Mouse (Mus musculus) heart, adult 10 weeks (tissue): ENCODE measurements around the gene Neu3. TPM values are rescaled to one million over a fixed set of nuclear protein-coding genes. Genes with fewer than 3 reads are reported as not detected.

Experiments
- polyA plus RNA-seq: library from polyadenylated mRNA; stranded (reverse); fragments of 350-450 nt; fragmentation: Illumina TruSeq; extraction: RNeasy Lipid Tissue Mini Kit (QIAGEN cat#74804); gene quantifications from one replicate; pipeline ENCODE4 v1.2.3, GENCODE M21; 2014; ENCODE audit warnings: low read depth, low replicate concordance

The Neu3 gene
- polyA plus RNA-seq: 5.5 TPM

DNA sequence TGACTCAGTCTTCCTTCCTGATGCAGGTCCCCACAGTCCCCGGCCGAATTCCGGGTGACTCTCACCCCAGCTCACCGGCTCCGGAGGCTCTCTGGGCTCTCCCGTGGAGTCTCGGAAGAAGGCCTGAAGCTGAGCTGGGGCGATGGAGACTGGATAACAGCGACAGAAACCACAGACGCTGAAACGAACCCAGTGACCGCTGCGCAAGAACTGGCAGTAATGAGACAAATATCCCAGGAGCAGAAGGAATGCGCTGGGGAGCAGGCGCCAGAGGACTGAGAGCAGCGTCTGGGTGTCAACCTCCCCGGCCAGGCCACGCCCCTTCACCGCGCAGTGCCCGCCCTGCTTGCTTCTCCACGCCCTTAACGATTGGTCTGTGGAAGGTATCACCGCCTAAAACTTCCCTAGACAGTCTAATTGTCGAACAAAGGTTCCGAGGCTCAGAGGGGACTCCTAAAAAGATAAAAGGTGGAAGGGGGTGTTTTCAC, at the start of gene Neu3:
TSS of gene Neu3 (minus strand) at position 335 of the 488 bp plus-strand sequence.

DNA sequence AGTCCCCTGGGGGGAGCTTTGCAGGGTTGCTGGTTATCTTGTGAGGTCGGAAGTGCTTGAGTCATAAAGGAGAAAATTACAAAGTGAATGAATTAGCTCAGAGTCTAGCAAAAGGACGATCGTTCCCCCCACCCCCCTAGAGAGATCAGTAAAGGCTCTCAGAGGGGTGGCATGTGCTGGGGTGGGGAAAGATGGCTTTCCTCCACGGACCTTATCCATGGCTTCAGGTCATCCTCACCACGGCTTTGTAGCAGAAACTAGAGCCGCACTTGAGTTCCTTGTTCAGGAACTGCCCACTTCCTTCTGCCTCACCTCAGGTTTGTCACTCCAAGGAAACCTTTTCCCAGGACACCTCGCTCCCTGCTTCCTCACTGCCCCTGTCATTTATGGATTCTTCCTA, 35.1 kb upstream of the Neu3 start, which contains the start of gene Spcs2:
TSS of gene Spcs2 (minus strand) at position 101 of the 400 bp plus-strand sequence.

DNA sequence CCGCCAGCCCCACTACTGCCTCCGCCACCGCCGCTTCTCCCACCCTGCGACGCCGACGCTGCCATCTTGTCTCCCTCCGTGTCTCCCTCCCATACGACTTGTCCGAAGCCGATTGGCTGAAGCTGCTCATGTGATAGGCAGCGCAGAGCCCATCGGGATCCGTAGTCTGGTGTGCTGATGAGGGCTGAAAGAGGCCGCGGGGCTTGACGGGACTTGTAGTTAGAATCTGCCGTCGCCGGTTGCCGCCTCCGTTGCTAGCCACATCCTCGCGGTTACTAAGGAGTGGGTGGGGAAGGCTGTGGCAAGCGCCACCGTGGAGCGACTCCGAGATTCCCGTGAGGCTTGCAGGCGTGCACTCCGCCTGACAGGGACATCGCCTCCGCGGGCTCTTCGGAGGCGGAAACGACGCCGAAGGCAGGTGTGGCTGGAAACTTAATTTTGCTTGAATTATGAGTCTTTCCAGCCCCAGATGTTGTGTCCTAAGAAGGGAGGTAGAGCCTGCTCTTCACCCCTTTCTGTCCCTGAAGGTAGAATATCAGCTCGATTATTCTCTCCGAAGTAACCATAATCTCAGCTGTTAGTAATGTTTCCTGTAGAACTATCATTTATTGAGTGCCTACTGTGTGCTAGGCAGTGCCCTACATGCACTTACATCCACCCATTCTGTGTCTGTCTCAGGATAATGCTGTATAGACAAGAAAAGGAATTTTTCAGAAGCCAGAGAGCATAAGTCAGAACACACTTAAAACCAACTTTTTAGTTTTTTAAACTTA, 30.8 kb upstream of the Neu3 start, which contains the start of gene Xrra1:
TSS of gene Xrra1 (plus strand) at position 304 of the 773 bp plus-strand sequence.

GRCm38 (mm10) chr7:99763207-99763606, 65.0 kb downstream of the Neu3 start, which contains the start of gene Olfr521:
Gene Olfr521 (plus strand): TSS chr7:99763507.

Other genes starting within 250 kb of the Neu3 start
- gene Tpbgl, start 201.3 kb downstream of the Neu3 start, polyA plus RNA-seq: 2.2 TPM
- gene Slco2b1, start 117.1 kb downstream of the Neu3 start, polyA plus RNA-seq: 10.3 TPM
- gene Olfr520, start 98.1 kb downstream of the Neu3 start, polyA plus RNA-seq: not detected
- not detected for gene Olfr521, start 64.9 kb downstream of the Neu3 start, polyA plus RNA-seq
- gene Xrra1, start 30.7 kb upstream of the Neu3 start, polyA plus RNA-seq: not detected
- gene Spcs2, start 35.0 kb upstream of the Neu3 start, polyA plus RNA-seq: 73.8 TPM
- 5.1 TPM for gene Rnf169, start 152.0 kb upstream of the Neu3 start, polyA plus RNA-seq
- not detected for gene Chrdl2, start 177.8 kb upstream of the Neu3 start, polyA plus RNA-seq